Mouse (Mus musculus): Measurements from ENCODE around the gene Ppp2r3d. TPM values are rescaled to one million over a fixed set of nuclear protein-coding genes. Genes with fewer than 3 reads are reported as not detected.
A peak's percentile ranks its signal among the peaks of the same experiment; 100 is the strongest.
"Not testable (repeated sequence)": the region's sequence is repeated elsewhere in the genome, so short reads cannot be mapped to it uniquely, and the experiment has no call there.

Gene Ppp2r3d
- polyA plus RNA-seq (2017; shearing (Covaris generic)): 10 to 100 TPM; 11.5 to 12.8 TPM

DNA sequence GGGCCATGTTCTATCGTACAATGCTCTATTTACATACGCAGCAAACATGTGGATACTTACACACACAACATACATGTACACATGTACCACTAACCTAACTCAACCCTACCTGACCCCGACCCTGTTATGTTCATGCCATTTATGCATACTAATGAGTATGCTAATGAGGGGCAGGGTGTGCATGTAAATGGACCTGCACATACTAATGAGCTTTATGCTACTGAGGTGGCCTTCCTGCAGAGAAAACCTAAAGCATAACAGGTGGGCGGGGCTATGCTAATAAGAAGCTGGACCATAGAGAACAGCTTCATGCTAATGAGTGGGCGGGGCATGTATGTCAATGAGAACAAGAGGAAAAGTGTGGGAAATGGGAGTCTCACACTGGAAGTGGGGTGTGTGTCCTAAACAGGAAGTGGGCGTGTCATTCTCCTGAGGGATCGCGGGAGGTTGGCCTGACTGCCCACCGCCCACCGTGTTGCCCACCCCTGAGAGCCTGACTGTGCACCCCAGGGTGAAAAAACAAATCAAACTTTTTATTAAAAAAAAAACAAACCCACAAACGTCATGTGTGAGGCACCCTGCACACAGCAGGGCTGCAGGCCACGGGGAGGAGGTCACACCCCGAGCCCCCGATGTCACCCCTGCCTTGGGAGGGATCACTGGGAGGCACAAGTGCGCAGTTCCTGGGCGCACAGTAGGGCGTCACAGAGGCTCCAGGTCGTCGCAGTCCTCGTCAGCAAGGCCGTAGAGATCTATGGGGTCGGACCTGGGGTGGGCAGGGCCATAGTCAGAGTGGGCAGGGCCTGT is at the start of gene Ppp2r3d:
TSS of gene Ppp2r3d (minus strand) at position 803 of the 807 bp plus-strand sequence.
- no peak for ATAC-seq

DNA sequence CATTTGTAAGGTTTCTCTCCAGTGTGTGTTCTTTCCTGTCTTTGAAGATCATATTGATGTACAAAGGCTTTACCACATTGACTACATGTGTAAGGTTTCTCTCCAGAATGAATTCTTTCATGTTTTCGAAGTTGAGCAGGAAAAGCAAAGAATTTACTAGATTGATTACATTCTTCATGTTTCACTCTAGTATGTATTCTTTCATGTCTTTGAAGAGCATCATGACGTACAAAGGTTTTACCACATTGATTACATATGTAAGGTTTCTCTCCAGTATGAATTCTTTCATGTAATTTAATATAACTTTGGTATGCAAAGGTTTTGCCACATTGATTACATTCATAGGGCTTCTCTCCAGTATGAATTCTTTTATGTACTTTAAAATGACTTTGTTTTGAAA is 17.0 kb upstream of the Ppp2r3d start, which contains the start of gene Gm21836:
TSS of gene Gm21836 (minus strand) at position 101 of the 400 bp plus-strand sequence.
- not testable (repeated sequence) for ATAC-seq

DNA sequence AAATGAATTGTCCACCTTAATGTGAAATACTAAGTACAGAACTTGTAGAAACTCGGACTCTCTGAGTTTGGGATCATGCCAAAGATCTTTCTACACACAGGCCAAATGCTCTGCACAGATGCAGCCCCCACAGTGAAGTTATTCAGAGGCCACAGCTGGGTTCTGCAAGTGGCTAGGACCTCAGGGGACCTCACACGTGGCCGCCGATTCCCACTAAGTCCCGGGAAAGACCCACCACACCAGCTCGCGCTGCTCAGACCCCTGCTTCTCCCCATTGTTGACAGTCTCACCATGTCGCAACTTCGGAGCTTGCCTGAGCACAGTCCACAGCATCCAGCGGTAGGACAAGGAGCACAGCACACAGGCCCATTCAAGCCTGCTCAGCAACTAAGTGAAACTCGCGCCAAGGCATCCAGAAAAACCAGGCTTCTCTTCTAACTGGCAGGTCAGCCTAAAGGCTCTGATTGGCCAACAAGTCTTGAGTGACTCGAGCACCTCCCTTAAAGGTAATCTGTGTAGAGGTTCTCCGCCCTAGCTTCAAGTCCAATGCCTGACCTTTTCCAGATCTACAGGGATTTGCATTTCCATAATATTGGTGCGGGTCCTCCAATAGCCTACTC is 3.8 kb upstream of the Ppp2r3d start:
- not testable (repeated sequence) for ATAC-seq

DNA sequence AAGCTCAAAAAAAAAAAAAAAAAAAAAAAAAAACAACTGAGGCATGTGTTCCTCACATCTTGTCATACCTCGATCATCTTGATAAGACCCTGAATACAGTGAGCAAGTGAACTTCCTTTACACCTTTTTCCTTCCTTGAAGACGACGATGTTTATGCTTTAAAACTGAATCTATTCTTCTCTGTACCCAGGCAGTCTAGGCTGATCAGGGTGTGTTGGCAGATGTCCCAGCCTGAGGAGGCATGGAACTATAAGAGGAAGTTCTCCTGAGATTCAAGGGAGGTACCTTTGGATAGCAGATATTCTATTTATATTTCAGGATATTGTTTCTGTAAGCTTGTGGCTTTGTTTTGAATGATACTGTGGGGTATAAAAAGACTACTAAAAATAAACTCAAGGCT is 1.4 kb upstream of the Ppp2r3d start:
- no peak for ATAC-seq

DNA sequence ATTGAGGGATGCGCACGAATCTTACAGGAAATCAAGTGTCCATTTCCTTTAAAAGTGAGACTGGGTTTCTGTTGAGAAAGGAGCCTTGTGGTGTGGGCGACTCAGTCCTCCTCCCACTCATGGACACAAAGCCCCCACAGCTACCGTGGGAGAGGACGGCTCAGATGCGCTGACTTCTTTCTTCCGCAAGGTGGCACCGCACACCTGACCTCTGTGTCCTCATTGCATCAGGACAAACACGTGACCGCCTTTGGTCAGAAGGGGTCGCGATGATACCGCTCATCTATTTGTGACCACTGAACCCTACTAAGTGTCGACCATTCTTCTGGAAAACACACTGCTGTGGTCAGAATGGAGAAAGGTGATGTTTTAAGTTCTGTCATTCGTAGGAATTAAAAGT is 1.0 kb downstream of the Ppp2r3d start:
- no peak for ATAC-seq

DNA sequence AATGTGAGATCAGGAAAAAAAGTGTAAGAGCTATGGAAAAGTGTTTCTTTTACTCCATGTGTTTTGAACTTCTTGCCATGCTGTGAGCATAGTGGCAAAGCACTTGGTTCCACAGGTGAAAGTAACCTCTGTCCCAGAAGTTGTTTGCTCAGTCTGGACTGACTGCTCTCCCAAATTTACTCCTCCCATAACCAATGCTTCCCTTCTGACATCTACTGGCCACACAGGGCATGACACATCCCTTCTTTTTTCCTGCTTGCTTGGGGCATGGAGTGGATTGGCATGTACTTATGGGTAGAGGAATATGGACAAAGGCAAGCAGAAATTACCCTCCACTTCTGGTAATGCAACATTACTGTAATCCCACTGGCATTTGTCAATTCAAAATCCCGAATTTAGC is 20.1 kb downstream of the Ppp2r3d start:
- ATAC-seq: no peak

DNA sequence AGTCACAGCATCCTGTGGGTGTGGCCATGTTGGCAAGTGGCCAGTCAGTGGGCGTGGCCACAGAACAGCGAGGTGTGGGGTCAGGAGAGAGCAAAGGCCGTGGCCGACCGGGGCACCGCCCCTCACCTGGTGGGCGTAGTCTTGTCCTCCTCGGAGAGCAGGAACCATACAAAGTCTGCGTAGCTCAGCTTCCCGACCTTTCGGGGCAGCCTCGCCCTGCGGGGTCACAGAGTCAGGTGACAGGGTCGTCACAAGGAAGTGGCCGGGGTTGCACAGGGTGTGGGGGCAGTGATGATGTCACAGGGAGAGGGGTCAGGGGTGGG is 34.2 kb downstream of the Ppp2r3d start:
- ATAC-seq: no peak

DNA sequence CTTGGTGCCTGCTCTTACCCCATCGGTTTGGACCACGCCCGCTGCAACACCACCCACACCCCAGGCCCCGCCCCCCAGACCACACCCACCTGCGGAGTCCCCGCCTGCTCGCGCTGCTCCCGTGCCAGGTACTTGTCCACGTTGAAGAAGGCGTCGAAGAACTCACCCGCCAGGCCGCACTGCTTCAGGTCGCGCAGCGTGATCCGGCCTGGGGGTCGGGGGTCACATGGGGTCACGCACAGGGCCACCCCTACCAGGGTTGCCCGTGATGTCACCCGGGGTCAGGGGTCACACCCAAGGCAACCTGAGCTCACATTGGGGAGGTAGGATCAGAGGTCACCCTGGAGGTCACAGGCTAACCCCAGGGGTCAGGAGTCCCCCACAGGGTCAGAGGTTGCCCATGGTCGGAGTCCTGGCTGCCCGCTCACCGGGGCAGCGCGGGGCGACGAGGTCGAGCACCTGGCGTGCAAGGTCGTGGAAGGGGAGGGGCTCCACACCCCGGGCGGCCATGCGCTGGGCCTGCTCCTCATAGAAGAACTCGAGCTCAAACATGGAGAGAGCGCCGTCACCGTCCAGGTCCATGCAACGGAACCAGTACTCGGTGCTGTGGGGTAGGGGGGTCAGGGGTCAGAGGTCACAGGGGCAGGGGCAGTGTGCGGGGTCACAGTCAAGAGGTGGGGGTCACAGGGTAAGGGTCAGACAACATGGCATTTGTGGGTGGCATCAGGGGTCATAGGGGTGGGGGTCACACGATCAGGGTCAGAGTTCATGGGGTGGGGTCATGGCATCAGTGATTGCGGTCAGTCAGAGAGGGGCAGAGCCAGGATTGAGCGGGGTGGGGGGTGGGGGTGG is 34.8 kb downstream of the Ppp2r3d start:
- no peak for ATAC-seq

DNA sequence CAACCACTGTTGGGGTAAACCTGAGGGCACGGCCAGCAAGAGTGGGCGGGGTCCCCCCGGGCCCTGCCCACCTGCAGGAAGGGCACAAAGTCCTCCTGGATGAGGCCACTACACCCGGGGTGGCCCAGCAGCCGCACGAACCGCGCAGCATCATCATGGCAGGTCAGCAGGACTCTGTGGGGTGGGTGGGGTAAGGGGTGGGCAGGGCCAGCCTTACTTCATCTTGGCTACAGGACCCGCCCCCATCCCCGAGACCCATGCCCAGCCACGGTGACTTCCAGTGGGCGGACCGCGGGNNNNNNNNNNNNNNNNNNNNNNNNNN is 36.0 kb downstream of the Ppp2r3d start:
- ATAC-seq: no peak

DNA sequence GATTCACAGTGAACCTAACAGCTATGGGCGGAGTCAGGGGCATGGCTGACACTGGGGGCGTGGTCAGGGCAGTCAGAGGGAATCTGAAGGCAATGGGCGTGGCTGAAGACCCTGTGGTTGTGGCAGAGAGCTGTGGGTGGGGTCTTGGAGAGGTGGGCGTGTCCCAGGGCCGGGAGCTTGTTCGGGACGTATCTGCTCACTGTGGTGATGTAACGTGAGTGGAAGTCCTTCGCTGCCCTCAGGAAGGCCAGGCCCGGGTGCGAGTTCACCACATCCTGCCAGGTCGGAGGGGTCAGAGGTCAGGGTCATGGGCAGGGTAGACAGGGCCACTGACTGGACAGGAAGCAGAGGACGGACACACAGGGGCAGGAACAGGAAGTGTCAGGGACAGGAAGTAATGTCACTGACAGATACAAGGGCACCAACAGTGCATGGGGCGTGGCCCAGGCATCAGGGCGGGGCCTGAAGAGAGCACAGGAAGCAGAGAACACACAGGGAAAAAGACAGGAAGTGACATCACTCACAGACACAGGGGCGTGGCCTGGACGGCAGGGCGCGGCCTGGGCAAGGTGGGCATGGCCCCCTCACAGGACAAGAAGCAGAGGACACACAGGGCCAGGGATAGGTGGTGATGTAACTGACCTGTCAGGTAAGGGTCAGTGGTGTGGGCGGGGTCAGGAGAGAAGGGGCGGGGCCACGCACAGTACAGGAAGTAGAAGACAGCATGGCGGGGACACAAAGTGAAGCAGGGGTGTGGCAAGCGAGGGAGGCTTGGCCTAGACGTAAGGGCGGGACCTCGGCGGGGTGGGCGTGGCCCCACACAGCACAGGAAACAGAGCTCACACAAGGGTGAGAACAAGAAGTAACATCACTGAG is 36.6 kb downstream of the Ppp2r3d start:
- peak; percentile 56 for ATAC-seq

DNA sequence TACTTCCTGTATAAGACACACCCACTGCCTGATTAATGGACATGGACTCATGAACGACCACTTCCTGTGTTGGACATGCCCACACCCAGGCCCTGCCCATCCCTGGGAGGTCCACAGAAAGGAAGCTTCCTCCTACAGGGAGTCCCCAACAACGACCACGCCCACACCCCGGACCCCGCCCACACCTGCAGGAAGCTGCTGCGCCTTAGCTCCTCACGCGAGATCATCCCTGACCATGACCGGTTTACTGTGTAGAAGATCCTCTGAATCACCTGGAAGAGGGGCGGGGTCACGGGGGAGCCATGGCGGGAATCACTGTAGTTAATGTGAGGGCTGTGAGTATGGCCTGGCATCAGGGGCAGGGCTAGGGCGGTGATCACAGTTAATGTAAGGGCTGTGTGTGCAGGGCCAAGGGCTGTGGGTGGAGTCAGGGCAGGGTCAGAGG is 37.3 kb downstream of the Ppp2r3d start:
- ATAC-seq: peak; percentile 32

DNA sequence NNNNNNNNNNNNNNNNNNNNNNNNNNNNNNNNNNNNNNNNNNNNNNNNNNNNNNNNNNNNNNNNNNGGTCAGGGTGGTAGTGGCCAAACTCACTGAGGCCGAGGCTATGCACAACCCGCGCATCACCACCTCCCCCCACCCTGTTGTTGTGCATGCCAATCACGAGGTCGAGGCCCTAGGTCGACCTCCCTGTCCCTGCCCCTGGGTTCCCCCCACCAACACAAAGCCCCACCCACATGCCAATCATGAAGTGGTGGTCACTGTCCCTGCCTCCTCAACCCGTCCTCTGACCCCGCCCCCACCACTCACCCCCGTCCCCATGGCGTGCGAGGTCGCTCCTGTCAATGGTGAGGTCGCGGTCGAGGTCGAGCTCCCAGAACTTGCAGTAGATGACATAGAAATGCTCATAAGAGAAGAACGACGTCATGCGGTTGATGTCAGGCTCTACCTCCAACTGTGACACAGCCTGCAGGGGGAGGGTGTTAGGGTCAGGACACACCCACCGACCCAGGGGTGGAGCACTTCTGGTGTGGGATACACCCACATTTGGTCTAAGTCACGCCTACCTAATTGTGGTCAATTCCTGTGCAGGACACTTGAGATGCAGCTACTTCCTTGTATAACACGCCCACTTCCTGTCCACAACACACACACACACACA is 37.9 kb downstream of the Ppp2r3d start:
- no peak for ATAC-seq

DNA sequence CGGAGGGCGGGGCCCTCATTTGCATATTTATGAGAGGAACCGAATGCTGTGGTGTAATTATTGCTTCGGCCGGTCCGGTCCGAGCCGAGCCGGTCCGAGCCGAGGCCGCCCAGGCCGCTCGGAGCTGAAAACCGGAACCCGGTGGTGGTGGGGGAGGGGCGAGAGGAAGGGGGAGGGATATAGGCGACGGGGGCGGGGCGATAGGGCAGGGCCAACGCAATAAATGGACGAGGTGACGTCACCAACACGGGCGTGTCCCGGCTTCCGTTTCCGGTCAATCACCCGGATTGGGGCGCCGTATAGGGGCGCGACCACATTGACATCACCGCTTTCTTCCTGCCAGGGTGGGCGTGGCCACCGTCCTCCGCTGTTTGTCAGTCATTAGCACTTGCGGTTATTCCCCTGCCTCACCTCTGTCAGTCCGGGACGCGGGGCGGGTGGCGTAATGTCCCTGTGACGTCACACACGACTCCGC is 51.2 kb downstream of the Ppp2r3d start:
- peak; percentile 22 for ATAC-seq

DNA sequence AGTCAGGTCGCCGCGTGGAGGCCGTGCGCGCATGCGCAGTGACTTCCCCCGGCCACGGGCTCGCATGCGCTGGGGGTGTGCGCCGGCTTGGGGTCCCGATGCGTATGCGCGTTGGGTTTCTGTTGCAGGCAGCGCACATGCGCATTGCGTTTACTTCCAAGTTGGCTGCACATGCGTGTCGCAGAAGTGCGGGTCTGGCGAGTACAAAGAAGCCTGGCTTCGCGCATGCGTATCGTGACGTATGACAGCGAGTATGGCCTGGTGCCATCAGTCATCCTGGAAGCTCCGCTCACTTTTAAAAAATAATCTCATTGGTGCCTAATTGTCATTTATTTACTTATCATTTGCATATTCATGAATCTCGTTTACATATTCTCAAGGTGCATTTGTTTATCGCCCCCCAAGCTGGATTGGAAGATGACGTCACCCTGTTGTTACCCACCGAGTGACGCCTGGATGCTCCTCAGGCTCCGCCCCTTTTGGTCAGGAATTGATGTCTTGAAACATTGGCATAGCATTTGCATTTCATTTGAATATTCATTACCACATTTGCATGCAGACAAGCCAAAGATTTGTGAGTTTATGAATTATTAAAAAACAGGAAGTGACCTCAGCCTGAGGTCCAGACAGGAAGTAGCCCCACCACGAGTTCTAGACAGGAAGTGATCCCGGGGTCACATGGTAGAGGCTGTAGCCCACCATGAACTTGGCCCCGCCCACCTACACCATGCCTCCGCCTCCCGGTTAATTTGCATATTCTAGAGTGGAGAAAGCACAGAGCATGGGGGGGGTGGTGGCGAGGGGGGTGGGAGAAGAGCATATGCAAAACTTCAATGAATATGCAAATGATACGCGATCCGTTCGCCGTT is 51.9 kb downstream of the Ppp2r3d start:
- peak; percentile 8 for ATAC-seq

DNA sequence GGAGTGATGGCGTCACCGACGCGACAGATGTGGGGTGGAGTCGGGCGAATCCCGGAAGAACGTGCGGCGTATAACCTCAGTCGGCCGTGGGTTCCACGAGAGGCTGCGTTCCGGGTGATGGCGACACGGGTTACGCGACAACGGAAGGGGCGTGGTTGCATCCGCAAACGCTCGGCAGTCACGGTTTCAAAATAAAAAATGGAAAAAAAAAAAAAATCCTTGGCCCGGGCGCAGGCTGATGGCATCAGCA is 52.5 kb downstream of the Ppp2r3d start:
- no peak for ATAC-seq

DNA sequence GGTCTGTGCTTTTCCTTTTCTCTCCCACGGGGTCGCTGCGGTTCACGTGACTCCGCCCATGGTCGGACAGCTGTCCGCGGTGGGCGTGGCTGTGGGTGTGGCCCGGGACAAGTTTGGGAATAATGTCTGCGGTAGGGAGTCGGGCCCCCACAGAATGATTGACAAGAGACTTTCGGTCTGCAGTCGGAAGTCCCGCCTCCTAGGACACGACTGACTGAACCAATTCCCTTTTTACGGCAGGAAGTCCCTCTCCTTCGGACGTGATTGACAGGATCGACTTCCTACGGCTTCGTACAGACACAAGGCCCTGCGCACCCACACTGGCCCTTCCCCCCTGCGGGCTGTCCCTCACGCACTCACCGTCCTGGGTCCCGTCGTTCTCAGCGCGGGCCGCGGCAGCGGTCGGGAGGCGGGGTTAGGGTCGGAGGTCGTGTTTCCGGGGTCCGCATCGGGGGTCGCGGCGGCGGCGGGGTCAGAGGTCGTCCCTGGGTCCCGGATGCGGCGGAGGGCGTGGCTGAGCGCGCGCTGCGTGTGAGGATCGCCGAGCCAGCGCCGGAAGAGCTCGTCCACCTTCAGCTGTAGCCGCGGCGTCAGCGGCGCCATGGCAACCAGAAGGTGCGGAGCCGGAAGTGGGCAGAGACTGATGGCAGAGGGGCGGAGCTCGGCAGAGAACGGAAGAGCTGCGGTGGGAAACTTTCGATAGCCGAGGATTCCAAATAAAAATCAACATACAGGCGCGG is 53.0 kb downstream of the Ppp2r3d start:
- peak; percentile 60 for ATAC-seq

DNA sequence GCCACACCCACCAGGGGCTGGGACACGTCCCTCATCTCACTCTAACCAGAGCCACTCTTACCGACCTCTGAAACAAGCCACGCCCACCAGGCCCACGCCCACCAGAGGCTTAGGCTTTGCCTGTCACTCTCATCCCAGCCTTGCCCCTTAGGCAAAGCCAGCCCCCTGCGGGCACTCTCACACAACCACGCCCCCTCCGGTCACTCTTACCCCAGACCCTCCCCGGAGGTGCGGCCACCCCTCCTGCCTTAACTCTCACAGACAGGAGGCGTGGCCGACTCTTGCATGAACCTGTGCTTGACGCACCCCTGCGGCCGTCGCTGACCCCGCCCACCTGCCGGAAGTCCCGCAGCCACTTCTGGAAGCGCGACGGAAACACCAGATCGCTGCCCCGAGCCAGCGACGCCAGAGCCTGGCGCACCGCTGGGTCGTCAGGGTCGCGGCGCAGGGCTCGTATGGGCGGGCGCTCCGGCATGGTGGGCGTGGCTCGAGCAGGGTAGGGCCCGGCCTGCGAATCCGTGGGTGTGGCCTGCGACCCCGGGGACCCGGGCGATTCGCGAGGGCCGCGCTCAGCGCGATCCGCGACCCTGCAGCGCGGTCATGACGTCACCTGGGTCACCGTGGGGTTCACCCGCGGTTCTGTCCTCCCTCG is 53.7 kb downstream of the Ppp2r3d start:
- peak; percentile 40 for ATAC-seq

DNA sequence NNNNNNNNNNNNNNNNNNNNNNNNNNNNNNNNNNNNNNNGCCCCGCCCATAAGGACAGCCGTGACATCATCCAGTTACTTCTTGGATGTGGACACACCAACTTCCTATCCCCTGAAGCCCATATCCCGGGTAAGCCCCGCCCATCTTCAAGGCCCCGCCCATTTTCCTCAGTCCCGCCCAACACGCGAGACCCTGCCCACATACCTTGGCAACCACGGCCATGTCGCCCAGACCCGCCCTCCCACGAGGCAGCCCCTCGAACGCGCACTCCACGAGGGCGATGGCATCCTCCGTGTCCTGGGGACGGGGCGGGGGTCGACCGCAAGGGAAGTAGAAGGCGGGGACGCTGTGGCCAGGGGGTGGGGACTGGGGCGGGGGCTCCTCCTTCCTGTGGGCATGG is 54.3 kb downstream of the Ppp2r3d start:
- no peak for ATAC-seq

DNA sequence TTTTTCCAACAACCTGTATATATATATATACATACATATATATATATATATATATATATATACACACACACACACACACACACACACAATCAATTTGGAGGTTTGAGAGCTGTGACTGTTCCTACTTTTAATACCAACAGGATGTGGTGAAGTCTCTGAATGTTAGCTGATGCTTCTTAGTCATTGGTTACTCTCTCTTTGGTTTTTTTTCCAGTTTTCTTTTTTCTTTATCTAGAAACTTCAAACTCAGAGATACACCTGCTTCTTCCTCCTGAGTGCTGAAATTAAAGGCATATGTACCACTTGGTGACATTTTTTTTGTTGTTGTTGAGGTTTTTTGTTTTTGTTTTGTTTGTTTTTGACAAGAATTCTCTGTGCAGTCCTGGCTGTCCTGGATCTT is 63.8 kb downstream of the Ppp2r3d start:
- peak; percentile 66 for ATAC-seq

DNA sequence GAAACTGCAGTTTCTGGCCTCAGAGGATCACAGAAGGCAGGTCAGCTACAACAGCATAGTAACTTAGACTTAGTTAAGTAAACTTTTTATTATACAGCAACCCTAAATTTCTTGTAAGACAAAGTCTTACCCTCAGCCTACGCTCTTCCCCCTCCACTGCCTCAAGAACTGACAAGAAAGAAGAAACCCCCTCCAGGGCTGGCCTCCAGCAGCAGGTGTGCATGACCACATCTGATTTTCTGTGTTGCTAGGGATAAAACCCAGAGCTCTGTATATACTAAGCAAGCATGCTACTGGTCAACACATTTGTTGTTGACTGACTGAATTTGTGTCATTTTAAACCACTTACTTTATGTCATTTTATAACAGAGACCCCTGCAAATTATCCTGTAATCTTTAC is 65.1 kb downstream of the Ppp2r3d start:
- ATAC-seq: no peak

All from activated CD4-positive, CD25-positive, alpha-beta regulatory T cell, adult 4 months (primary cell).